Mouse (Mus musculus) urinary bladder, adult 18-20 months (tissue): ENCODE data around the gene Cdh19.

ENCODE experiments used
- DNase-seq, 2 experiments: peaks; one replicate each; pipeline ENCODE4 v3.0.0; 2022; ENCODE audit warnings: low spot score in 2 of 2, mixed read lengths in 2 of 2

Gene Cdh19

GRCm38 (mm10) chr1:110977484-110977883, at the start of gene Cdh19:
Gene Cdh19 (minus strand): TSS chr1:110977584.
- no peak for DNase-seq

GRCm38 (mm10) chr1:111020434-111021060, 43.2 kb upstream of the Cdh19 start:
- no peak for DNase-seq

- DNase-seq: no peak
These were observed 40.3 kb upstream of the Cdh19 start for GRCm38 (mm10) chr1:111017640-111018039.

- no peak for DNase-seq
These were observed 12.4 kb upstream of the Cdh19 start for GRCm38 (mm10) chr1:110989824-110990223.

GRCm38 (mm10) chr1:110969201-110969600, 8.2 kb downstream of the Cdh19 start:
- DNase-seq: no peak

GRCm38 (mm10) chr1:110909752-110910151, 67.6 kb downstream of the Cdh19 start:
- no peak for DNase-seq

GRCm38 (mm10) chr1:110909218-110909617, 68.2 kb downstream of the Cdh19 start:
- DNase-seq: no peak

GRCm38 (mm10) chr1:110904266-110904665, 73.1 kb downstream of the Cdh19 start:
- DNase-seq: no peak
